Mouse (Mus musculus) heart, embryonic 15.5 days (tissue): ENCODE measurements around the gene Cckbr. TPM values are rescaled to one million over a fixed set of nuclear protein-coding genes. Genes with fewer than 3 reads are reported as not detected.

Experiments used
- ATAC-seq: fragments of 200-750 bp; cut with Nextera tagmentation; replicated peaks from 2 replicates; pipeline ENCODE4 v1.8.0; 2017; ENCODE audit warnings: low read depth, moderate TSS enrichment; ENCODE audit not compliant: insufficient number of reproducible peaks, insufficient read depth, low FRiP score
- H3K27ac ChIP-seq: fragments of 300-500 bp; sonication (generic); 2 replicates; pipeline ENCODE4 v1.5.1; 2015; ENCODE audit warnings: mild to moderate bottlenecking, inconsistent platforms
- H3K27me3 ChIP-seq: fragments of 300-500 bp; sonication (generic); 2 replicates; pipeline ENCODE4 v1.6.1; 2015; ENCODE audit warnings: inconsistent platforms
- H3K36me3 ChIP-seq: fragments of 300-500 bp; sonication (generic); 2 replicates; pipeline ENCODE4 v1.6.1; 2015; ENCODE audit warnings: mild to moderate bottlenecking, inconsistent platforms
- H3K4me1 ChIP-seq: fragments of 300-500 bp; sonication (generic); replicated peaks from 2 replicates; pipeline ENCODE4 v1.6.1; 2015; ENCODE audit warnings: inconsistent platforms
- H3K4me2 ChIP-seq: fragments of 300-500 bp; sonication (generic); 2 replicates; pipeline ENCODE4 v1.6.1; 2015; ENCODE audit warnings: inconsistent platforms, mild to moderate bottlenecking, moderate library complexity
- H3K4me3 ChIP-seq: fragments of 300-500 bp; sonication (generic); 2 replicates; pipeline ENCODE4 v1.5.1; 2015; ENCODE audit warnings: mild to moderate bottlenecking, inconsistent platforms
- H3K9ac ChIP-seq: fragments of 300-500 bp; sonication (generic); 2 replicates; pipeline ENCODE4 v1.6.1; 2015; ENCODE audit warnings: mild to moderate bottlenecking, inconsistent platforms
- H3K9me3 ChIP-seq: fragments of 300-500 bp; sonication (generic); replicated peaks from 2 replicates; pipeline ENCODE4 v1.6.1; 2016; ENCODE audit warnings: inconsistent platforms
- WGBS: fragments of 180-500 bp; shearing (Covaris S2); methylation state at CpG from one replicate; pipeline ENCODE4 v1.1.7; 2015; ENCODE audit warnings: mixed read lengths; 5-methylcytosine and 5-hydroxymethylcytosine counted together
- polyA plus RNA-seq: library from polyadenylated mRNA; unstranded; fragments of >200 nt; fragmentation: Nextera tagmentation; extraction: Ambion mirVana; gene quantifications from 2 replicates; pipeline ENCODE4 v1.2.1, GENCODE M21; 2015

Cckbr gene
- polyA plus RNA-seq, 1 experiment from 2014 or later = not detected

GRCm38 (mm10) chr7:105479232-105479631 is 53.7 kb downstream of the Cckbr start:
- Histone ChIP-seq H3K27me3 (no peaks in the 10 kb centered on the region), H3K4me2 (no peak overlapping the region), H3K4me1 (peaks cover 25% of the 10 kb centered on the region), H3K9ac (no peak overlapping the region), H3K36me3 (no peaks in the 10 kb centered on the region), H3K9me3 (no peaks in the 10 kb centered on the region), H3K4me3 (no peak overlapping the region), H3K27ac (no peak overlapping the region)
- no peak for ATAC-seq
- WGBS = 84% methylated on average over 6 of the region's 6 CpGs

GRCm38 (mm10) chr7:105480081-105480480 is 54.5 kb downstream of the Cckbr start:
- Histone ChIP-seq H3K4me3 (no peak overlapping the region), H3K36me3 (no peaks in the 10 kb centered on the region), H3K4me1 (peaks cover 25% of the 10 kb centered on the region), H3K27me3 (no peaks in the 10 kb centered on the region), H3K27ac (peak overlapping the region; percentile 83), H3K9ac (no peak overlapping the region), H3K4me2 (peak overlapping the region; percentile 73), H3K9me3 (no peaks in the 10 kb centered on the region)
- 62% methylated on average over 5 of the region's 5 CpGs for WGBS
- no peak for ATAC-seq

GRCm38 (mm10) chr7:105480561-105481504 is 55.3 kb downstream of the Cckbr start:
- H3K9me3 ChIP-seq = no peaks in the 10 kb centered on the region
- H3K4me3 ChIP-seq = peak overlapping the region; percentile 54
- peak overlapping the region; percentile 83 for H3K27ac ChIP-seq
- ATAC-seq = peak; percentile 19; the same call in 1 of the 2 replicates
- 45% methylated on average over 23 of the region's 23 CpGs for WGBS
- H3K9ac ChIP-seq = peak overlapping the region; percentile 61
- H3K4me2 ChIP-seq = peak overlapping the region; percentile 73
- H3K36me3 ChIP-seq = no peaks in the 10 kb centered on the region
- H3K27me3 ChIP-seq = no peaks in the 10 kb centered on the region
- peaks cover 25% of the 10 kb centered on the region for H3K4me1 ChIP-seq

- 3% methylated on average over 63 of the region's 63 CpGs for WGBS
- H3K9ac ChIP-seq = peak within 1 kb of the TSS; percentile 61
- ATAC-seq = peak; percentile 81
- no peaks in the 10 kb centered on the region for H3K9me3 ChIP-seq
- H3K27me3 ChIP-seq = no peaks in the 10 kb centered on the region
- H3K4me1 ChIP-seq = peaks cover 25% of the 10 kb centered on the region
- H3K27ac ChIP-seq = peak within 1 kb of the TSS; percentile 83
- H3K4me2 ChIP-seq = peak within 1 kb of the TSS; percentile 73
- H3K4me3 ChIP-seq = peak within 1 kb of the TSS; percentile 54
- no peaks in the 10 kb centered on the region for H3K36me3 ChIP-seq
Observed at GRCm38 (mm10) chr7:105481505-105482411, 56.2 kb downstream of the Cckbr start, which contains the start of gene Cavin3. Cavin3 (minus strand) TSS chr7:105482300.

GRCm38 (mm10) chr7:105482426-105482825 is 56.9 kb downstream of the Cckbr start:
- ATAC-seq = 0 out of 2 replicates have a peak, but pooled peaks have one; percentile 41
- peaks cover 22% of the 10 kb centered on the region for H3K4me1 ChIP-seq
- H3K27ac ChIP-seq = peak overlapping the region; percentile 83
- peak overlapping the region; percentile 61 for H3K9ac ChIP-seq
- no peaks in the 10 kb centered on the region for H3K9me3 ChIP-seq
- no peaks in the 10 kb centered on the region for H3K36me3 ChIP-seq
- H3K4me2 ChIP-seq = peak overlapping the region; percentile 73
- H3K27me3 ChIP-seq = no peaks in the 10 kb centered on the region
- 44% methylated on average over 8 of the region's 8 CpGs for WGBS
- peak overlapping the region; percentile 54 for H3K4me3 ChIP-seq

GRCm38 (mm10) chr7:105485029-105485428 is 59.5 kb downstream of the Cckbr start:
- no peak overlapping the region for H3K4me2 ChIP-seq
- no peak for ATAC-seq
- H3K27ac ChIP-seq = no peak overlapping the region
- H3K9me3 ChIP-seq = no peaks in the 10 kb centered on the region
- H3K36me3 ChIP-seq = no peaks in the 10 kb centered on the region
- no peak overlapping the region for H3K4me3 ChIP-seq
- no peaks in the 10 kb centered on the region for H3K27me3 ChIP-seq
- no peak overlapping the region for H3K9ac ChIP-seq
- WGBS = 63% methylated on average over 5 of the region's 5 CpGs
- H3K4me1 ChIP-seq = peaks cover 18% of the 10 kb centered on the region

GRCm38 (mm10) chr7:105487104-105487876 is 61.8 kb downstream of the Cckbr start:
- no peak for ATAC-seq
- peak overlapping the region; percentile 2; the same call in 1 of the 2 replicates for H3K27ac ChIP-seq
- no peak overlapping the region for H3K4me3 ChIP-seq
- H3K9ac ChIP-seq = no peak overlapping the region
- no peaks in the 10 kb centered on the region for H3K9me3 ChIP-seq
- H3K36me3 ChIP-seq = no peaks in the 10 kb centered on the region
- H3K27me3 ChIP-seq = no peaks in the 10 kb centered on the region
- no peak overlapping the region for H3K4me2 ChIP-seq
- 60% methylated on average over 6 of the region's 6 CpGs for WGBS
- peaks cover 4% of the 10 kb centered on the region for H3K4me1 ChIP-seq

GRCm38 (mm10) chr7:105497881-105498280 is 72.3 kb downstream of the Cckbr start:
- H3K9me3 ChIP-seq = no peaks in the 10 kb centered on the region
- no peak overlapping the region for H3K9ac ChIP-seq
- H3K4me1 ChIP-seq = no peaks in the 10 kb centered on the region; the same call in 1 of the 2 replicates
- no peak overlapping the region for H3K4me2 ChIP-seq
- H3K4me3 ChIP-seq = no peak overlapping the region
- no peaks in the 10 kb centered on the region for H3K27me3 ChIP-seq
- no peak overlapping the region for H3K27ac ChIP-seq
- no peak for ATAC-seq
- H3K36me3 ChIP-seq = no peaks in the 10 kb centered on the region
- whole genome bisulfite sequencing = 76% methylated on average over 3 of the region's 3 CpGs

- 50% methylated on average over 10 of the region's 10 CpGs for WGBS
- Histone ChIP-seq H3K4me3 (no peak overlapping the region), H3K4me2 (no peak overlapping the region), H3K27ac (no peak overlapping the region), H3K36me3 (no peaks in the 10 kb centered on the region), H3K27me3 (no peaks in the 10 kb centered on the region), H3K4me1 (no peaks in the 10 kb centered on the region; the same call in 1 of the 2 replicates), H3K9ac (no peak overlapping the region), H3K9me3 (no peaks in the 10 kb centered on the region)
- no peak for ATAC-seq
Observed at GRCm38 (mm10) chr7:105498854-105499492, 73.4 kb downstream of the Cckbr start.

GRCm38 (mm10) chr7:105499676-105500075 is 74.1 kb downstream of the Cckbr start:
- no peaks in the 10 kb centered on the region for H3K9me3 ChIP-seq

More at GRCm38 (mm10) chr7:105499676-105500075, 74.1 kb downstream of the Cckbr start:
- no peak for ATAC-seq
- Histone ChIP-seq H3K9ac (no peak overlapping the region), H3K27ac (no peak overlapping the region), H3K4me1 (no peaks in the 10 kb centered on the region; the same call in 1 of the 2 replicates), H3K27me3 (no peaks in the 10 kb centered on the region), H3K36me3 (no peaks in the 10 kb centered on the region), H3K4me3 (no peak overlapping the region), H3K4me2 (no peak overlapping the region)
- 87% methylated on average over 1 of the region's 1 CpGs for WGBS
